Mouse (Mus musculus): ENCODE measurements around the gene Gm28729. TPM values are rescaled to one million over a fixed set of nuclear protein-coding genes. Genes with fewer than 3 reads are reported as not detected.
A peak's percentile ranks its signal among the peaks of the same experiment; 100 is the strongest.
"Not testable (repeated sequence)": the region's sequence is repeated elsewhere in the genome, so short reads cannot be mapped to it uniquely, and the experiment has no call there.

The Gm28729 gene
- under 1 TPM in 3 of 4 experiments, not detected in 1; 0.37 to 0.65 (median 0.39) TPM for total RNA-seq (2022)

DNA sequence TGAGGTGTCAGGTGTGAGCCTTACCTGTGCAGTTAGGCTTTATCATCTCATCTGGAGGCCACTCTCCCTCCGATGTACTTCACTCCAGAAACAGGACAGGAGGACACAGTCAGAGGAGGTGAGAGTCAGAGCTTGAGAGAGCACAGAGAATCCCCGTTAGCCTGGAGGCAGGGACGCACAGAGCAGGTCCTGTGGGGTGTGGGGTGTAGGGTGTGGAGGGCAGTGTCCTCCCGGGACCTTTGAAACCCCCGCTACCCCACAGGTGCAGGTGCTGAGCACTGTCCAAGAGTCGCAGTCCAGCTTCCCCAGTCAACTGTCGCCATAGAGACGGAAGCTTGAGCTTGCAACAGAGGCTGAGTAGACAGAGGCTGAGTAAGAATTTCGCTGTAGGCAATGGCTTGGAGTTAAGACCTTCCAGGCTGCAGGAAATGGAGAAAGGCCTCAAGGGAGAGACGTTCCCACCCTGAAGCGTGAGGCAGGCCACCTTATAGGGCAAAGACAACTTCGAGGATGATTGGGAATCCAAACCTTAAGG, at the start of gene Gm28729:
Gene Gm28729 (minus strand): TSS at position 293 of the 535 bp plus-strand sequence.
- no peak for DNase-seq (ENCODE audit: low spot score in 2 of 2)

DNA sequence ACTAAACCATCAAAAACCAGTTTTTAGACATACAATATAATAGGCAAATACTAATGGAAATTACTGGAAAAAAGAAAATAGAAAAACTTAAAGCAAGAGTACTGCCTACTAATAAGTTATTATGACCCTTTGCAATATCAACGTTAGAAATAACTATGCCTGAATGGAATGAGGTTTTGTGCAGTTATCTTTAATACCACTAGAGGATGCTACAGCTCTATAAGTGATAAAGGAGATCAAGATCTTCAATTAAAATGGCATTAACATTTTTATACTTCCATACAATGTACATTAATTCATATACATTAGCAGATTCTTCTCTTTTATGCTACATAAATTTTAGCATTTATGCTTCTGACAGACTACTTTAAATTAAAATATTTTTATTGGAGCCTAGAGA, 48.2 kb upstream of the Gm28729 start:
- DNase-seq (ENCODE audit: low spot score in 2 of 2) = no peak

DNA sequence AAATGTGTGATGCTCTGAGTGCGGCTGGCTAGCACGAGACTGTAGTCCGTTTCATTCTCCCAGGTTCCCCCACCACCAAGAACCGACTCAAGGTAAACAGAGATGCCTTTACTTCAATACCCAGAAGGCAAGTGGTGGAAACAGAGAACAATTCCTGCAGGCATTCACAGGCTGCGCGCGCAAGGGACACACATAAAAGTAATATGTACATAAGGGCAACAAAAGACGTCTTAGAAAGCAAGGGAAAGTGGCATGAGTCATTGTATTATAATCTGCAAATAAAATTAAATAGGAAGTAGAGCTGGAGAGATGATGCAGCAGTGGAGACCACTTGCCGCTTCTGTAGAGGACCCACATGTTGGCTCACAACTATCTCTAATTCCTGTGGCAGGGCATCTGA, 47.7 kb upstream of the Gm28729 start:
- no peak for DNase-seq (ENCODE audit: low spot score in 2 of 2)

DNA sequence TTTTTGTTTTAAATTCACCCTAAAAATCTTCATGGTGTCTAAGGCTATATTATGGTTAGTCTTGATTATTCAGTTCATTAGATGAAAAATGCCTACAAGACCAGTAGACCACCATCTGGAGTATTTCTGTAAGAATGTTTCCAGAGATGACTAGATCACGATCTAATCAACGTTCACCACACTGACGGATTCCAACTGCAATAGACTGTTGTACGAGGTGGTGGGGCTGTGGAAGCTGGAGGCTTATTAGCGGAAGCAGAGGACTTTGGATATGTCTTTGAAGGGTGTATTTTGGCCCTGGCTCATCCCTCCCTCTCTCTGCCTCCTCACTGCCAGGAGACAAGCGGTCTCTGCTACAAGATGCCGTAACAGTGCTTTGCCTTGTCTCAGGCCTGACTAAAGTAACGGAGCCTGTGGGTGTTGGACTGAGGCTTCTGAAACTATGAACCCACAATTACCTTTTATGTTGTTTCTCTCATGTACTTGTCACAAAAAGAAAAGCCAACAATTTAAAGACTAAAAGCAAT, 41.5 kb upstream of the Gm28729 start:
- no peak for DNase-seq (ENCODE audit: low spot score in 2 of 2)

DNA sequence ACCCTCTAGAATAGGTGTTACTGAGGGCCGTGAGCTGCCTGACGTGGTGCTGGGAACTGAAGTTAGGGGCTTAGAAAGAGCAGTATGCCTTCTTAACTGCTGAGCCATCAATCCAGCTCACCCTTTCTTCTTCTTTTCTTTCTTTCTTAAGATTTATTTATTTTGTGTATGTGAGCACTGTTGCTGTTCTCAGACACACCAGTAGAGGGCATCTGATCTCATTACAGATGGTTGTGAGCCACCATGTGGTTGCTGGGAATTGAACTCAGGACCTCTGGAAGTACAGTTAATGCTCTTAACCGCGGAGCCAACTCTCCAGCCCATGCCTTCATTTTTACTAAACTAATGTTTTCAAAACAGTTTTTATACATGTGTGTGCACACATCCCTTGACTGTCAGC, 38.4 kb upstream of the Gm28729 start:
- DNase-seq (ENCODE audit: low spot score in 2 of 2) = no peak

DNA sequence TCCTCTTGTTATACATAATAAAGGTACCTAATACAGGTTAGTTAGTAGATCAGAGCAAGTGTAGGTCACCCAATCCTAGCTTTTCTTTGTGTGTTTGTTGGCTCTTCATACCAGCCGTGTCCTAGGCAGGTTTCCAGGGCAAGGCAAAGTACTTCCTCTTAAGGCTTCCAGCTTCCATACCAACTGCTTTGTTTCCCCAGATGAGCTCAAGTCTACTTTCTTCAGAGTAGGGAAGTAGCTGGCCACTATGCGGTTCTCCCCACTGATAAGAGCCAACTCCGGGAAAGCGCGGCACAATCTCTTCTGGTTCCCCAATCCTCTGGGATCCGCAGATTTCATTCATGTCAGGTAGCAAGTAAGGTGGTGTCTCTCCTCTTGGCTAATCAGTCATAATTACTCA, 34.1 kb upstream of the Gm28729 start:
- no peak for DNase-seq (ENCODE audit: low spot score in 2 of 2)

DNA sequence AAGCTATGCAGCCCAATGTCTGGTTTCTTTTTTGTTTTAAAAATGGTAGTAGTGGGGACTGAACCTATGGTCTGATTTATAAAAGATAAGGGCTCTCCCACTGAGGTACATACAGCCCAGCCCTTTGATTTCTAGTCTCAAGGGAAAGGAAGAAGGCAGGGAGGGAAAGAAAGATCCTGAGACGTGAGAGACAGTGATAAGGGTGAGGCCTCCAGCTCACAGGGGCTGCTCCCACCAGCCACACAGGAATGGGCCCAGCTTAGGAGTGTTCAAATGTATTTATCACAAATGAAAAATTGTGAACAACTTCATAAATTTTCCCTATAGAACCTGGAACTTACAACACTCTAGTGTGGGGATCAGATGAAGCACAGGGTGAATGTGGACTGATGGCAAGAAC, 33.5 kb upstream of the Gm28729 start:
- DNase-seq (ENCODE audit: low spot score in 2 of 2) = no peak

DNA sequence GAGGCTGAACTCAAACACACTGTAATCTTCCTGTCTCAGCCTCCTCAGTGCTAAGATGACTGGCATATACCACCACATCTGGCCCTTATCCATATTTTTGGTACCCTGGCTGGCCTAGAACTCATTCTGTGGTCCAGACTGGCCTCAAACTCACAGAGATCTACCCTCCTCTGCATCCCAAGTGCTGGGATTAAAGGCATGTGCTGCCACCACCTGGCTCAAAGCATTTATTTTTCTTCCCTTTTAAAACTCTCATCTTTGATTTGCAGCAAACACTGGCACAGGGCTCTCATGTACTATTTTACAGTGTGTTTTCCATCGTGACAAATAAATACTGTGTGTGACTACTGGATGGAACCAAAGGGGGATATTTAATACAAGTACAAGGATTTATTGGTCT, 29.0 kb upstream of the Gm28729 start:
- DNase-seq (ENCODE audit: low spot score in 2 of 2) = no peak

DNA sequence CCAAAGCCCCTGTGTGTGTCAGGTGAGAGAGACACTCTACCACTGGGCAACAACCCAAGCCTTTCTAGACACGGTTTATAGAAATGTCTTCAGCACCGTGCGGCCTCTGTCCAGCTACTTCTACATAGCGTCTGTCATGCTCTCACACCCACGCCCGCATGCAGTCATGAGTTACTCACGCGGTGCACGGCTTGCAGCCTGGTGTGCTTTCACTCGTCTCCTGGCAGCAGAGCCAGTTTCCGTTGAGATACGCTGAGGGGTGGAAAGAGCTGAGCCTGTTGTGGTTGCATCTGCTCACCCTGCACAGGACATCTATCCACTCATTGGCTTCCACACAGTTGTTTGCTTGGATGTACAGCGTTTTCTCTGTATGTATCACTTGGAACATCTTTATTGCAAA, 20.3 kb upstream of the Gm28729 start:
- peak in 1 of 2 experiments; percentile 44 for DNase-seq (ENCODE audit: low spot score in 2 of 2)

DNA sequence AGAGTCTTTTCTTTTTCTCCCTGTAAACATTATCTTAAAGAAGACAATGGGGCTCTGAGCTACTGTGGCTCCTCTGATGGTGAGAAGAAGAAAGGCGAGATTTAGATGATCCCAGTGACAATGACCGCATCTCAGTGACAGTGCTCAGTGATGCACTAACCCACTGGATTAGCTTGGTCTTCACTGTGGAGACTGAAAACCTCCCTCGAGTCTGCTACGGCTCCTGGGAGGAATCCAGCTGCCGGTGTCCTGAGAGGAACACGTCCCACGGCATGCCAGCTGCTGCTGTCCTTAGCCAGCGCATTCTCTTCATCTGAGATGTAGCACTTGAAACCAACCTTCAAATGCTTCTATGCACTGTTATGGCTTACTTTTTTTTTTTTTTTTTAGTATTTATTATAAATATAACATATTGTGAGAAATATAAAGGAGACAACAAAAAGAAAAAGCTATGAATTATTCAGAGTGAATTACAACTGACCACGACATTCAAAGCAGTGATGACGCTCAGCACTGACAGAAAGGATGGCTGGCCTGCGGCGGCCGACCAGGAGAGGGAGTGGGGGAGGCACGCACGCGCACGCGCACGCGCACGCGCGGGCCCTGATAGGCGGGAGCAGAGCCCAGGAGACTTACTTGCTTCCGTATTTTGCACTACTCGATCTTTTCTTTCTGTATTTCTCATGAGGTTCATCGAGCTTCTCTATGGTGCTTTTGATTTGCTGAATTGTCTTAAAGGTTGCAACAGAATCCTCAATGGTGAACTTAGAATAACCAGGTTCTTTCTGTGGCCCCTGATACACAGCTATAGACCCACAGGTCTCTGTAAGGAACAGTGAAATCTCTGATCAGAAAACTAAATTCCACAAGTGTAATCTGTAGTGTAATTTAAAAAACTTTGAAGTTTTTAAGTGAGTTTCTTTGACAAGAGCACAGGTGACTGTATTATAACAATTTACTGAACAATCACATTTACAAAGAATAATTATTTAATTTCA, 18.9 kb upstream of the Gm28729 start:
- DNase-seq (ENCODE audit: low spot score in 2 of 2) = peak in 1 of 2 experiments; percentile 28

DNA sequence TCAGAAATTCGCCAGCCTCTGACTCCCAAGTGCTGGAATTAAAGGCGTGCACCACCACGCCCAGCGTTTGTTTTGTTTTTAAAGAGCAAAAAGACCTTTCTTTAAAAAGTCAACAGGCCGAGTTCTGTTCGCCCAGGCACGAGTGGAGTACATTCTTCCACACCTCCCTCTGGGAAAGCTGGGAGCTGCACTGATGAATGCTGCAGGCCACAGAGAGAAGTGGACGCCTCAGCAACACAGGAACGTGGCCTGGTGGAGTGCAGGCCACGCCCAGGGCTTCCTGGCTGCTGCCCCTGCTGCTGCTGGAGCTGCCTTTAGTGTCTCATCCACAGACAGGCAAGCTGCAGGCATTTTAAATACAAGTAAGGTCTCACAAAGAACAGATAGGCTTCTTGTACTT, 13.9 kb upstream of the Gm28729 start:
- no peak for DNase-seq (ENCODE audit: low spot score in 2 of 2)

DNA sequence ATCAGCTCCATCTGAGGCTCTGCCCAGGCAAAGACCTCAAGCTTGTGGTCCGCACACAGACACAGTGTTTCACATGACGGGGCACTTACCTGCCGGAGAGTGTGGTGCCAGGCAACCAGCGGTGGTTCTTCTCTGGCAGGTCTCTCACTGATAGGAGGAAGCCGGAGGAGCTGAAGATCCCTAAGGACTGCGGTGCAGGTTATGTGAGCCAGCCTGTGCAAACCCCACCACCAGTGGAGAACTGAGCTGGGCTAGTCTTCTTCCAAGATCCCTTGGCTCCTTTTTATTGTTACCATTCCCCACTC, 12.5 kb upstream of the Gm28729 start:
- no peak for DNase-seq (ENCODE audit: low spot score in 2 of 2)

DNA sequence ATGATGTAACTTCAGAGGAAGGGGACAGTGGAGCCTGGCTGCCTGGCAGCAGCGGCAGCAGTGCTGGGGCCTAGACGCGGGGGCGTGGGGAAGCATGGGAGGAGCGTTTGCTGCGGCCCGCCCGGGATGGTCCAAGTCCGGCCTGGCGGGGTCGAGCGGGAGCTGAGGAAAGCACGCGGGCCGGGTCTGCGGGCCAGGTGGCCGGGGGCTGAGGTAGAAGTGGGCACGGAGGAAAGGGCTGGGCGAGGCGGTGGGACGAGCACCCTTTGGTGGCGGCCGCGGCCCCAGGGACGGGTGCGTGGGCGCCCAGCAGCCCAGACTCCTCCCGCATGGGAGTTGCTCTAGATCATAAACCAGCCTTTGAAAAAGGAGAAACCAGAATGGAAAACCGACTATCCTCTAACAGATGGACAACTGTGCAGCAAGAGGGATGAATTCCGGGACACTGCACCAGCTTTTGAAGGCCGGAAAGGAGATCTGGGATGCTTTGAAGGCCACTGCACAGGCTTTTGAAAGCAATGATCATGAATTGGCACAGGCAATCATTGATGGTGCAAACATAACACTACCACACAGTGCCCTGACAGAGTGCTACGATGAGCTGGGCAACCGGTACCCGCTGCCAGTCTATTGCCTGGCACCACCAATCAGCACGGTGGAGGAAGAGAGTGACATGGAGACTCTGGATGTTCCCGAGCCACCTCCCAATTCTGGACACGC, 12.0 kb upstream of the Gm28729 start:
- DNase-seq (ENCODE audit: low spot score in 2 of 2) = peak in 1 of 2 experiments; percentile 11

DNA sequence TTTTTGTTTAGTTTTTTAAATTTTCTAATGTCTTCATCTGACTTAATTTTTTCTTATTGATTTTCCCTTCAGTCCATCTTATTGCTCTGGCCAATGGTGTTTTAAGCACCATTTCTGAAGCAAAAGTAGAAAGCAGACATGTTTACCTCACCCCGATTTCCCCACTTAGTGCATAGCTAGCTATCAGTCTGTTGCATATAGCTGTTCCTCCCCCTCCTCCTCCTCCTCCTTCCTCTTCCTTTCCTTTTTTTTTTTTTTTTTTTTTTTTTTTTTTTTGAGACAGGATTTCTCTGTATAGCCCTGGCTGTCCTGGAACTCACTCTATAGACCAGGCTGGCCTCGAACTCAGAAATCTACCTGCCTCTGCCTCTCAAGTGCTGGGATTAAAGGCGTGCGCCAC, 11.0 kb upstream of the Gm28729 start:
- not testable (repeated sequence) for DNase-seq (ENCODE audit: low spot score in 2 of 2)

DNA sequence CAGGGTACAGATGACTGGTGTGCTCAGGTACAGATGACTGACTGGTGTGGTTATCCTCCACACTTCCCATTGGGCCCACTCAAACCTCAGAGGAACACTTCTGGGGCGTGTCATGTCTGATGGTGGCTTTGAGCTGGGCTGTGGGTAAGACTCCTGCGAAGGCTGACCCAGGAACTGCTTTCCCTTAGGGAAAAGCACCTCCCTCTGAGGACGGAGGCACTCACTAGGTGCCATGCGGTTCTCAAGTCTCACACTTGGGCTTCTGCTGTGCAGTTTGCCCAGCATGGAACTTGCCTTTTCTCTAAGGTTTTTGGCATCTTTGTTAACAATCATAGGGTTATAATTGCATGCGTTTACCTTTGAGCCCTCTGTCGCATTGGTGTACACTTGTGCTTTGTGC, 10.4 kb upstream of the Gm28729 start:
- no peak for DNase-seq (ENCODE audit: low spot score in 2 of 2)

DNA sequence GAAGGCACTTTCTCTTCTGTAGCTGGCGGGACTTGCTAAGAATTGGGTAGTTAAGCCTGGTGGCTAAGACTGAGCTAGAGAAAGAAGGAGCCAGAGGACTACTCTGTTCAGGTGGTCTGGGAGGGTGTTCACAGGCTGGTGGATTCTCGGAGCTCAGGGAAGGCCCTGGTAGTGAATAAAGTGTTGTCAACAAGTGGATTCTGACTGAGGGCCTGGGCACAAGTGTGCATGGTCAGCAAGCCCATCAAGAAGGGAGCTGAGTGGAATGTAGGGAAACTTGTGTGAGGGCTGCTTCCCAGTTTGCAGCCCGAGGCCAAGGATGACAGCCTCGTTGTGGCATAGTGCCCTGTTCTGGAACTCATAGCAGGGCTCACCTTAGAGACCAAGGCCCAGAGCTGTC, 9.2 kb upstream of the Gm28729 start:
- no peak for DNase-seq (ENCODE audit: low spot score in 2 of 2)

DNA sequence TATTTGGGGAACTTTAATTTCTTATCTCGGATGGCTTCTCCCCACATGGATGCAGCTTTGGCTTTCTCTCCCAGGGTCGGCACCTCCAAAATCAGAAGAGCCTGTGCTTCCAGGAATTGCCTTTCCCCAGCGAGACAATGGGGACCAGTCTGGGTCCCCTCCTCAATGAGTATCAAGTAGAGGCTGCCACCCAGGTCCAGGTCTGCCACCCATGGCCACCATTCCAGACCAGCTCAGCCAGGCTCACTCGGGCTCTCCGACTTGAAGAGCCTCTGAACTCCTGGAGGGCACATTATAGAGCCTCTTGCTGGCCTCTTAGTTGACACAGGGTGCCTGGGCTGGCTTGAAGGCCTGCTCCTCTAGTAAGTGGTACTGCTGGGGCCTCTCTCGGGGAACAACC, 8.4 kb upstream of the Gm28729 start:
- DNase-seq (ENCODE audit: low spot score in 2 of 2) = no peak

DNA sequence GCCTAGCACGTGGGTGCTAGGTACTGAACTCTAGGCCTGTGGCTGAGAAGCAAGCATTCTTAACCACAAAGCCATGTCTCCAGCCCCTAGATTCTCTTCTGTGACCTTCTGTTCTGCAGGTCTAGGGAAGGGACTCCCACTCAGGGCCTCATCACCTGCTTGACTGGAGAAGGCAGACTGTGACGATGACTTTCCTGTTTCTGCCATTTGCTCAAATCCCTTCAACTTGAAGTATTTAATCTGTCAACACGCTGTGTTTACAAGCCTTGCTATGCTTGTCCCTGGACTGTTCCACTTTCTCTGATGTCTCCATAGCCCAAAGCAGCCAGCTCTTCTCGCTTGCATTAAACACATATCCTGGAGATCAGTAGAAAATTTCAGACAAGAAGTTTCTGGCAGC, 7.5 kb upstream of the Gm28729 start:
- DNase-seq (ENCODE audit: low spot score in 2 of 2) = no peak

DNA sequence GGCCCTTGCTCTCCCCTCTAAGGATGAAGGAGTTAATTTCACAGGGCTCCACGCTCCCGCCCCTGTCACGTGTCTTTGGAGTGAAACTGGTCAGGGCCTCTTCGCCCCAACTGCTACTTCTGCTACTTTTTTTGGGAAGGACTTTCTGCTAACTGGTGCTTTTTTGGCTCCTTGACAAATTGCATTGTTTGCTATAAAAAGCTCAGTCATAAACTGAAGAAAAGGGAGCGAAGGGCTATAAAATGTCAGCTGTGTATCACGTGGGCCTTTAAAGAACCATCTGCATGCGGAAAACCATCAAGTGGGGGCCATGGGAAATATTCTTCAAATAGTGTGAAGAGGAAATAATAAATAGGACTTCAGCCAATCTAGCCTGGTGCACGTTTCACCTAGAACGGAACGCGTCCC, 5.6 kb upstream of the Gm28729 start:
- no peak for DNase-seq (ENCODE audit: low spot score in 2 of 2)

DNA sequence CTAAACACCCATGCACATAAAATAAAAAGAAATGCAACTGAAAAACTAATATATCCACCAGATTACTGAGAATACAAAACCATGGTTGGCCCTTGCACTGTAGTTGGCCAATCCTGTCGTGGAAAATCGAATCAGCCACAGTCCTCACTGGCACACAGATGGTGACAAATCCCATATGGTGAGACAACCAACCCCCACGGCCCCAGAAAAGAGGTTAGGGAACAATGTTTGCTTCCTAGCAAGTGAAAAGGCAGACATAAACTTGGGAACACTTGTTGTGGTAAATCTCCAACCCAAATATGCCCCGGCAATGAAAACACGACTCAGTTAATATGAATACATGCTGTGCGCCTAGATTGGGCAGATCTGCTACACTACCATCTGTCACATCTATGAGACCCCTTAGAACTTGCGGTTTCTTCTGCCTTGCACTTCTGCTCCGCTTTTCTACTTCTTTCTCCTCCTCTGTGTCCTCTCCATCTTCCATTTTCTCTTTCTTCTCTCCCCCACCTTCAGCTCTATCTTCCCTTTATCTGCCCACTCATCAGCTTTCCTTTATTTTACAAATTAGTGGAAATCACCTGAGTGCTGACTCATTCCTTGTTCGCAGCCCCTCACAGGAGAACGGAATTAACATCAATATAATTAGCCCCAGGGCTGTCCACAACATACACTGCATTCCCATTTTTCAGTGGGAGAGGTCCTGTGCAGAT, 5.1 kb upstream of the Gm28729 start:
- DNase-seq (ENCODE audit: low spot score in 2 of 2) = no peak

DNA sequence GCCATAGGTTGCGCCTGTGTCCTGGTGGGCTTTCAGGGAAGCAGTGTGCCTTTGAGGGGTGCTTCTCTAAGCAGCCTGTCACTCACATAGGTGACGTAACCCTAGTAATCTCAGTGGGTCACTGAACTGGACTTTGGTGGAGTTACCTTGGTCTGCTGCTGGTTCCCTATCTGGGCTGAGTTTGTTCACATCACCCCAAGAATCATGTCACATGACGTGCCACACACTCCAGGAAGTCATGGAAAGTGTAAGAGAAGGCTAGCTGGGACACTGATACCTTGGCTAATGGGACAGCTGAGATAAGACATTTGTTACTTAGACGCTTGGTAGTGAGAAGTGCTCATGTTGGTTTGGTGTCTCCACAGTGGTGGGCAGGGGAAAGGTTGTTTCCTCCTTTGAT, 947 bp upstream of the Gm28729 start:
- no peak for DNase-seq (ENCODE audit: low spot score in 2 of 2)

DNA sequence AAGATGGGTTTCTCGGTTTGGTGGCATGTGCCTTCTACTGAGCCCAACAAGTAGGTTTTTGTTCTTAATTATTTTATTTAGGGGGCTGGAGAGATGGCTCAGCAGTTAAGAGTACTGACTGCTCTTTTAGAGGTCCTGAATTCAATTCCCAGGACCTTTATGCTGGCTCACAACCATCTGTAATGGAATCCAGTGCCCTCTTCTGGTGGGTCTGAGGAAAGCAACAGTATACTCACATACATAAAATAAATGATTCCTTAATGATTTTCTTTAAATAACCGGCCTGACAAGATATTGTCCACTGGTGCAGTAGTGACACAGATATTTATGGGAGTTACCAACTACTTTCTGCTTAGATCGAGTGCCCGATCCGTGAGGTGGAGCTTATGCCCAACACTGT, 1.9 kb downstream of the Gm28729 start:
- DNase-seq (ENCODE audit: low spot score in 2 of 2) = no peak
